Mouse (Mus musculus) spleen, adult 2 months (tissue): ENCODE measurements at regions not wholly inside any gene's neighbourhood (a gene's known extent, or its start where the extent isn't known, plus 50 kb on each side); places are given as distances from the start of the nearest gene placed in this dataset.
A peak's percentile ranks its signal among the peaks of the same experiment; 100 is the strongest.

Experiments used
- DNase-seq, 2 experiments: peaks; one replicate each; pipeline versions ENCODE4 v3.0.0 to v3.0.0-alpha.2; 2012 to 2021; ENCODE audit warnings: low spot score in 2 of 2, low read depth in 1 of 2
- H3K27ac ChIP-seq: fragments of 200-500 bp; 2 replicates; pipeline ENCODE4 v1.5.1; 2012; ENCODE audit warnings: low read length, inconsistent platforms; ENCODE audit not compliant: insufficient read depth
- H3K27me3 ChIP-seq: fragments of 200-500 bp; 2 replicates; pipeline ENCODE4 v1.6.1; 2012; ENCODE audit warnings: mild to moderate bottlenecking, moderate library complexity, low read length, inconsistent platforms; ENCODE audit not compliant: control insufficient read depth, insufficient read depth
- H3K36me3 ChIP-seq: fragments of 200-500 bp; 2 replicates; pipeline ENCODE4 v1.6.1; 2012; ENCODE audit warnings: mild to moderate bottlenecking, low read length, inconsistent platforms; ENCODE audit not compliant: control insufficient read depth, insufficient read depth
- H3K4me1 ChIP-seq: fragments of 200-500 bp; 2 replicates; pipeline ENCODE4 v1.6.1; 2011; ENCODE audit warnings: inconsistent platforms; ENCODE audit not compliant: control insufficient read depth, insufficient read depth, insufficient read length
- H3K4me3 ChIP-seq: fragments of 200-500 bp; 2 replicates; pipeline ENCODE4 v1.5.1; 2011; ENCODE audit warnings: mild to moderate bottlenecking, inconsistent platforms; ENCODE audit not compliant: insufficient read depth, insufficient read length; ENCODE audit errors: extremely low read depth
- CTCF ChIP-seq: fragments of 200-500 bp; IDR thresholded peaks from 2 replicates; pipeline ENCODE4 v1.5.1; 2011; ENCODE audit warnings: mild to moderate bottlenecking, inconsistent platforms; ENCODE audit not compliant: insufficient read depth, insufficient read length, insufficient replicate concordance; ENCODE audit errors: extremely low read depth
- POLR2A ChIP-seq: fragments of 200-500 bp; IDR thresholded peaks from 2 replicates; pipeline ENCODE4 v1.6.1; 2011; ENCODE audit warnings: low read depth, low read length, inconsistent platforms
- WGBS: fragments of 180-500 bp; shearing (Covaris S2); methylation state at CpG from one replicate; pipeline ENCODE4 v1.1.7; 2018; 5-methylcytosine and 5-hydroxymethylcytosine counted together

GRCm38 (mm10) chr3:148733227-148733854 lies 257.0 kb downstream of the Adgrl2 start:
- 86% methylated on average over 13 of the region's 13 CpGs for WGBS
- Histone ChIP-seq H3K4me3 (no peak overlapping the region), H3K4me1 (peaks cover 6% of the 10 kb centered on the region; the same call in 1 of the 2 replicates), H3K27ac (no peak overlapping the region), H3K27me3 (no peaks in the 10 kb centered on the region), H3K36me3 (no peaks in the 10 kb centered on the region)
- DNase-seq = no peak
- TF ChIP-seq POLR2A (no peak), CTCF (no peak)

- 83% methylated on average over 3 of the region's 3 CpGs for WGBS
- Histone ChIP-seq H3K27ac (no peak overlapping the region), H3K4me1 (peaks cover 10% of the 10 kb centered on the region), H3K4me3 (no peak overlapping the region), H3K27me3 (no peaks in the 10 kb centered on the region), H3K36me3 (no peaks in the 10 kb centered on the region)
- DNase-seq = no peak
- no peak for TF ChIP-seq POLR2A
- no peak for TF ChIP-seq CTCF
Measured at GRCm38 (mm10) chr3:148731436-148731835, 258.9 kb downstream of the Adgrl2 start.

- TF ChIP-seq POLR2A = no peak
- TF ChIP-seq CTCF = no peak
- Histone ChIP-seq H3K36me3 (no peaks in the 10 kb centered on the region), H3K4me1 (peaks cover 12% of the 10 kb centered on the region), H3K4me3 (no peak overlapping the region), H3K27ac (no peak overlapping the region), H3K27me3 (no peaks in the 10 kb centered on the region)
- peak; percentile 41 to 60 for DNase-seq
- 15% methylated on average over 7 of the region's 7 CpGs for WGBS
Measured at GRCm38 (mm10) chr3:148729242-148729680, 261.1 kb downstream of the Adgrl2 start.

- H3K27ac ChIP-seq = no peak overlapping the region
- WGBS = 76% methylated on average over 6 of the region's 6 CpGs
- no peaks in the 10 kb centered on the region for H3K36me3 ChIP-seq
- H3K4me3 ChIP-seq = no peak overlapping the region
- DNase-seq = no peak
- no peaks in the 10 kb centered on the region for H3K27me3 ChIP-seq
- TF ChIP-seq POLR2A = no peak
- no peak for TF ChIP-seq CTCF
- peaks cover 12% of the 10 kb centered on the region for H3K4me1 ChIP-seq
Measured at GRCm38 (mm10) chr3:148728513-148729241, 261.7 kb downstream of the Adgrl2 start.

- Histone ChIP-seq H3K27ac (no peak overlapping the region; the same call in 1 of the 2 replicates), H3K27me3 (no peaks in the 10 kb centered on the region), H3K36me3 (no peaks in the 10 kb centered on the region), H3K4me3 (no peak overlapping the region; the same call in 1 of the 2 replicates), H3K4me1 (peaks cover 12% of the 10 kb centered on the region)
- TF ChIP-seq CTCF (no peak), POLR2A (no peak)
- DNase-seq = peak in 1 of 2 experiments; percentile 22
- 6% methylated on average over 10 of the region's 10 CpGs for WGBS
Measured at GRCm38 (mm10) chr3:148726596-148727331, 263.6 kb downstream of the Adgrl2 start.

GRCm38 (mm10) chr3:148696555-148696954 lies 293.8 kb downstream of the Adgrl2 start:
- H3K27ac ChIP-seq = no peak overlapping the region
- H3K4me1 ChIP-seq = peaks cover 16% of the 10 kb centered on the region; the same call in 1 of the 2 replicates
- WGBS = 36% methylated on average over 7 of the region's 7 CpGs
- peak; percentile 26 to 45 for DNase-seq
- no peak for TF ChIP-seq POLR2A
- no peak for TF ChIP-seq CTCF
- H3K4me3 ChIP-seq = no peak overlapping the region
- no peaks in the 10 kb centered on the region for H3K27me3 ChIP-seq
- no peaks in the 10 kb centered on the region for H3K36me3 ChIP-seq

GRCm38 (mm10) chr3:148695453-148695852 lies 294.9 kb downstream of the Adgrl2 start:
- Histone ChIP-seq H3K27ac (no peak overlapping the region; the same call in 1 of the 2 replicates), H3K4me1 (peaks cover 16% of the 10 kb centered on the region; the same call in 1 of the 2 replicates), H3K4me3 (no peak overlapping the region), H3K36me3 (no peaks in the 10 kb centered on the region), H3K27me3 (no peaks in the 10 kb centered on the region)
- peak; percentile 38 to 80 for DNase-seq
- TF ChIP-seq CTCF (no peak), POLR2A (no peak; the same call in 1 of the 2 replicates)
- WGBS = 31% methylated on average over 6 of the region's 6 CpGs
